Comparison of ENCODE assay signal across 11 mouse cellular contexts in genomic region chr4:108051687-108052274, GRCm38 (mm10). TPM values are rescaled to one million over a fixed set of nuclear protein-coding genes. Genes with fewer than 3 reads are reported as not detected.
A peak's percentile ranks its signal among the peaks of the same experiment; 100 is the strongest.
DNase-seq lines count a peak whose midpoint lies in the region; ATAC-seq and TF ChIP-seq lines count a peak whose summit lies in the region.
"Had no signal": no experiment of that assay in that cellular context is flagged by ENCODE, and none has a peak within 500 bp of the region (broad histone marks: within the 10 kb centered on the region; RNA-seq: fewer than 3 reads in every experiment).

No protein-coding gene starts in this region.

- H3K9me3 ChIP-seq in midbrain, postnatal 0 days (ENCODE audit: low read length): no peaks in the 10 kb centered on the region
- H3K9me3 ChIP-seq in midbrain, embryonic 10.5 days (replicated peaks): no peaks in the 10 kb centered on the region
- H3K9me3 ChIP-seq in forebrain, postnatal 0 days (ENCODE audit: low read length): no peaks in the 10 kb centered on the region

- no peak overlapping the region for H3K4me3 ChIP-seq in kidney, adult 2 months (ENCODE audit: insufficient read depth, low read depth, low read length)
- no peak overlapping the region for H3K4me3 ChIP-seq in midbrain, postnatal 0 days (ENCODE audit: low read depth, low read length)
- H3K4me3 ChIP-seq in midbrain, embryonic 10.5 days: no peak overlapping the region
- H3K4me3 ChIP-seq in forebrain, postnatal 0 days (ENCODE audit: low read depth, low read length): no peak overlapping the region

- TF ChIP-seq POLR2A in kidney, adult 2 months (IDR thresholded peaks at IDR 0.05; ENCODE audit: low read depth, low read length): no peak

- TF ChIP-seq CTCF in kidney, adult 2 months (conservative IDR thresholded peaks at IDR 0.05; ENCODE audit: insufficient read depth, insufficient read length, low read depth, low read length): no peak
- TF ChIP-seq CTCF in midbrain, postnatal 0 days (IDR thresholded peaks at IDR 0.05): no peak
- no peak for TF ChIP-seq CTCF in forebrain, postnatal 0 days (IDR thresholded peaks at IDR 0.05; ENCODE audit: low read depth)

- 57% methylated on average over 10 of the region's 10 CpGs for WGBS in kidney, adult 2 months
- 80% methylated on average over 10 of the region's 10 CpGs for WGBS in midbrain, postnatal 0 days
- WGBS in midbrain, embryonic 10.5 days: 86% methylated on average over 10 of the region's 10 CpGs
- WGBS in forebrain, postnatal 0 days: 40% methylated on average over 10 of the region's 10 CpGs

- no peaks in the 10 kb centered on the region for H3K27me3 ChIP-seq in kidney, adult 2 months (replicated peaks; ENCODE audit: control insufficient read depth, insufficient read depth, low read length)
- H3K27me3 ChIP-seq in midbrain, postnatal 0 days (ENCODE audit: insufficient read depth, low read length): no peaks in the 10 kb centered on the region
- no peaks in the 10 kb centered on the region for H3K27me3 ChIP-seq in midbrain, embryonic 10.5 days (ENCODE audit: low read depth, poor library complexity, severe bottlenecking)
- H3K27me3 ChIP-seq in forebrain, postnatal 0 days (ENCODE audit: insufficient read depth, low read length): no peaks in the 10 kb centered on the region

- peaks cover 7% of the 10 kb centered on the region; the same call in 1 of the 2 replicates for H3K36me3 ChIP-seq in kidney, adult 2 months (ENCODE audit: control insufficient read depth, insufficient read depth, low read length)
- H3K36me3 ChIP-seq in midbrain, postnatal 0 days (ENCODE audit: insufficient read depth, low read length): peaks cover 47% of the 10 kb centered on the region
- H3K36me3 ChIP-seq in midbrain, embryonic 10.5 days: peaks cover 86% of the 10 kb centered on the region
- peaks cover 38% of the 10 kb centered on the region for H3K36me3 ChIP-seq in forebrain, postnatal 0 days (ENCODE audit: insufficient read depth)

- no peak overlapping the region for H3K9ac ChIP-seq in midbrain, postnatal 0 days (replicated peaks; ENCODE audit: low read length, poor library complexity, severe bottlenecking)
- H3K9ac ChIP-seq in forebrain, postnatal 0 days: no peak overlapping the region
- H3K9ac ChIP-seq: lung, embryonic 14.5 days had no signal

- no peak overlapping the region for H3K4me2 ChIP-seq in midbrain, postnatal 0 days (ENCODE audit: low read depth, low read length, poor library complexity, severe bottlenecking)
- no peak overlapping the region for H3K4me2 ChIP-seq in forebrain, postnatal 0 days (ENCODE audit: low read depth)
- H3K4me2 ChIP-seq: lung, embryonic 14.5 days had no signal

- peak; percentile 42 for DNase-seq in adrenal gland, postnatal 10 days
- DNase-seq in adrenal gland, postnatal 4 days (ENCODE audit: low spot score in 2 of 2): no peak
- DNase-seq in kidney, adult 2 months: peak; percentile 59
- DNase-seq in kidney, postnatal 10 days: no peak
- peak; percentile 77 for DNase-seq in midbrain, postnatal 0 days (ENCODE audit: low spot score)
- DNase-seq in midbrain, embryonic 10.5 days (ENCODE audit: low spot score): no peak
- peak; percentile 72 for DNase-seq in forebrain, postnatal 0 days
- DNase-seq in urinary bladder, adult 18-20 months (ENCODE audit: low spot score in 2 of 2): no peak
- DNase-seq: lung, embryonic 14.5 days had no signal

- ATAC-seq in midbrain, postnatal 0 days (ENCODE audit: low FRiP score): no peak
- peak; percentile 90 for ATAC-seq in forebrain, postnatal 0 days

- H3K27ac ChIP-seq in kidney, adult 2 months (ENCODE audit: insufficient read depth, low read depth, low read length): peak overlapping the region; percentile 5; the same call in 1 of the 2 replicates
- H3K27ac ChIP-seq in midbrain, postnatal 0 days (ENCODE audit: low read depth, low read length): no peak overlapping the region
- no peak overlapping the region for H3K27ac ChIP-seq in midbrain, embryonic 10.5 days (replicated peaks)
- peak overlapping the region; percentile 29; the same call in 1 of the 2 replicates for H3K27ac ChIP-seq in forebrain, postnatal 0 days (ENCODE audit: low read depth, low read length)
- H3K27ac ChIP-seq: kidney, postnatal 0 days had no signal

- no peaks in the 10 kb centered on the region for H3K4me1 ChIP-seq in kidney, adult 2 months (ENCODE audit: control insufficient read depth, insufficient read depth, low read length)
- no peaks in the 10 kb centered on the region for H3K4me1 ChIP-seq in midbrain, postnatal 0 days (ENCODE audit: insufficient read depth, low read length)
- no peaks in the 10 kb centered on the region for H3K4me1 ChIP-seq in midbrain, embryonic 10.5 days
- H3K4me1 ChIP-seq in forebrain, postnatal 0 days (ENCODE audit: insufficient read depth): no peaks in the 10 kb centered on the region

RNA-seq across cellular contexts. Expression of gene Podn, which starts 44.5 kb away (rescaled TPM):
- total RNA-seq in adrenal gland, postnatal 10 days (2021): 1 to 10 TPM; 7.0 to 7.4 TPM
- 1 to 10 TPM; 6.2 to 8.5 TPM for total RNA-seq in adrenal gland, postnatal 4 days (2021)
- polyA plus RNA-seq in kidney, adult 2 months (2012; rRNA removed): 29.8 and 30.4 TPM in 2 replicates
- total RNA-seq in midbrain, postnatal 0 days (2014; rRNA removed): 2.5 and 5.7 TPM in 2 replicates
- 0.82 and 1.5 TPM in 2 replicates for polyA plus RNA-seq in midbrain, postnatal 0 days (2015; fragmentation: Nextera tagmentation; extraction: Ambion mirVana)
- 0.10 and 0.12 TPM in 2 replicates for polyA plus RNA-seq in midbrain, embryonic 10.5 days (2016; fragmentation: Nextera tagmentation; extraction: Ambion mirVana)
- 2.4 and 2.5 TPM in 2 replicates for total RNA-seq in forebrain, postnatal 0 days (2014; rRNA removed)
- polyA plus RNA-seq in forebrain, postnatal 0 days (2015; fragmentation: Nextera tagmentation; extraction: Ambion mirVana): 0.59 and 1.1 TPM in 2 replicates
- total RNA-seq: common myeloid progenitor, adult 5-6 weeks had no signal

Comparison
In these comparisons a context has a peak if more than half of its experiments do, and no peak if none do; other contexts are left out.
1. DNase-seq: peak in adrenal gland, postnatal 10 days (single experiment), kidney, adult 2 months (single experiment), midbrain, postnatal 0 days (single experiment) and forebrain, postnatal 0 days (single experiment); none in adrenal gland, postnatal 4 days (0 of 2), kidney, postnatal 10 days (single experiment), midbrain, embryonic 10.5 days (single experiment) and urinary bladder, adult 18-20 months (0 of 2).
2. H3K27ac ChIP-seq: peak in kidney, adult 2 months (single experiment) and forebrain, postnatal 0 days (single experiment); none in midbrain, postnatal 0 days (single experiment) and midbrain, embryonic 10.5 days (single experiment).